Mouse (Mus musculus) liver, adult (tissue): ENCODE measurements around the gene Nt5c1b.

Source experiments
- GATA4 ChIP-seq: IDR thresholded peaks from 2 replicates; pipeline ENCODE4 v1.6.1; 2014; ENCODE audit warnings: mild to moderate bottlenecking, low read length; ENCODE audit not compliant: insufficient replicate concordance

Nt5c1b gene

DNA sequence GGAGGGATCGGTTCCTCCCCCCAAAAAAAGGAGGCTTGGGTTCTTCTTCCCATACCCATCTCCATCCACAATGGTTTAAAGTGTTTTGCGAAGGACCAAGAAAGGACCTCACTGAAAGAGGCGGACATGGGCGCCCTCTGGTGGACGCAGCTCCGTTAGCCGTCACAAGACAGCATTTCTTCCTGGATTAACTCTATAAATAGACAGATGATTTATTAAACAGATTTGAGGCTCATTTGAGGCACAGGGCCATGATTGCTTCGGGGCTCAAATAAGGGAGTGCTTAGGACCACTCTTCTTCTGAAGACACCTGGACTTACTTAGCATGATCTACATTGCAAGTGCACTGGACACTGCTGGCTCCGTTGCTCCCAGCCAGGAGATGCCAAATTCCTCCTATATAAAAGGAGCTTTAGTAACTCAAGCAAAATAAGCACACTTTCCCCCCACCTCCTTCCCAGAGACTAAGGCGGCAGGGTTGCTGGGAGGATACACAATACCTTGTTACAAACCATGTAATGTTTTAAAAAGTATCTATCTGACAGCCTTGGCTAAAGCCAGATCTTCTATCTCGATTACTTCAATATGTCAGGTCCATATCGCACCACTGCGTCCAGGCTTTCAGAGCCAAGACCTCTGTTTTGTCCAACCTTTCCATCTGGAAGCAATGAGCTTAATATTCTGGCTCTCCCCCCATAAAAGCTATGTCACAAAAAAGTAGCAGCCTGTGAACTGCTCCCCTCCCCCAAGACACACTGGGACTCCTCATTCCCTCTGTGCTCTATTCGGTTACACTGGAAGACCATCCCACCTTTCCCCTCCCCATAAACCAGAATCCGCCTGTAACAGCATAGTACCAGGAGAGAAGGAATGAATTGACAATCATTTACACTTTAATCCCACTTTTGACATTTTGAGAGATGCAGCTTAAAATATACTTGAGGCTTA is 68.6 kb downstream of the Nt5c1b start:
- TF ChIP-seq GATA4 = no peak
